Mouse (Mus musculus): ENCODE data around the gene Arvcf. TPM values are rescaled to one million over a fixed set of nuclear protein-coding genes. Genes with fewer than 3 reads are reported as not detected.
A peak's percentile ranks its signal among the peaks of the same experiment; 100 is the strongest.

Gene Arvcf
- polyA plus RNA-seq, 2 experiments, result 6.4 to 7.4 TPM

DNA sequence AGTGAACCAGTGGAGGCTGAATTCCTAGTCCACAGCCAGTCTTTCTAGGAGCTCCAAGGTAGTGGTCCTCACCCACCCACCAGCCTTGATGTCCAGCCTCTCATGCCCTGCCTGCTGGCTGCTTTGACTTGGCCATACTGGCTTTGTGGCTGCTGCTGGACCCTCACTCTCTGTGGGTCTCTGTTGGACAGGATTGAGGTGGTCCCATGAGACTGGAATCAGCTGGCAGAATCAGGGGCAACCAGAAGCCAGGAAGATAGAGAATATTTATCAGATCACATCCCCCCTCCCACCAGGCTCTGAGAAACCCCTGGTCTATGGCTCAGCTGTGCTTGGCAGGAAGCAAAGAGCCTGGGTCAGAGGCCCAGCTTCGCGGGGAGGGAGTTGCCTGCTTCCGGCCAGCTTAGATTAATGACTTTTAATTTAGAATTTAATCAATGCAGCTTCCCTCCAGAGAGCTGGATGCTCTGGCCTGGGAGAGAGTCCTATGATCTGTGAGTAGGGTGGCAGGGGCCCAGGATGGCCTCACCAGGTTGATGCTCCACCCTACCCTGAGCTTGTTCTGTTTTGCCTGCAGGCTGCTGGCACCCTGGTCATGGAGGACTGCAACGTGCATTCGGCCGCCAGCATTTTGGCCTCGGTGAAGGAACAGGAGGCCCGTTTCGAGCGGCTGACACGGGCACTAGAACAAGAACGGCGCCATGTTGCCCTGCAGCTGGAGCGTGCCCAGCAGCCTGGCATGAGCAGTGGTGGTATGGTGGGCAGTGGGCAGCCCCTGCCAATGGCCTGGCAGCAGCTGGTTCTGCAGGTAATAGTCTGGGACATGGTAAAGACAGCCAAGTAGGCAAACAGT lies 40.8 kb downstream of the Arvcf start:
- Histone ChIP-seq H3K36me3 (replicated peaks; ENCODE audit: control insufficient read depth, insufficient read depth, low read depth) (no peaks in the 10 kb centered on the region), H3K27me3 (ENCODE audit: control insufficient read depth, insufficient read depth, low read length) (no peaks in the 10 kb centered on the region), H3K9ac (replicated peaks) (peak overlapping the region; percentile 31; the same call in 1 of the 2 replicates), H3K27ac (peak overlapping the region; percentile 66), H3K9me3 (ENCODE audit: control insufficient read depth, low read length) (no peaks in the 10 kb centered on the region), H3K4me1 (replicated peaks; ENCODE audit: control insufficient read depth in 2 of 2, insufficient read depth in 2 of 2, low read length in 1 of 2) (peaks cover 47 to 58% of the 10 kb centered on the region in 2 experiments), H3K4me2 (ENCODE audit: low read depth) (no peak overlapping the region; the same call in 1 of the 2 replicates), H3K4me3 (ENCODE audit: insufficient read depth in 1 of 2, low read depth in 2 of 2, low read length in 2 of 2) (no peak overlapping the region)
- no peak for ATAC-seq (ENCODE audit: insufficient read depth)
- no peak for DNase-seq (ENCODE audit: low read depth in 3 of 3, low spot score in 3 of 3)
- WGBS (ENCODE audit: insufficient replicate concordance), result 70% methylated on average over 14 of the region's 14 CpGs
- TF ChIP-seq CTCF (IDR thresholded peaks at IDR 0.05; ENCODE audit: low read depth), result no peak
- no peak for TF ChIP-seq EP300 (IDR thresholded peaks at IDR 0.05; ENCODE audit: low read depth)

DNA sequence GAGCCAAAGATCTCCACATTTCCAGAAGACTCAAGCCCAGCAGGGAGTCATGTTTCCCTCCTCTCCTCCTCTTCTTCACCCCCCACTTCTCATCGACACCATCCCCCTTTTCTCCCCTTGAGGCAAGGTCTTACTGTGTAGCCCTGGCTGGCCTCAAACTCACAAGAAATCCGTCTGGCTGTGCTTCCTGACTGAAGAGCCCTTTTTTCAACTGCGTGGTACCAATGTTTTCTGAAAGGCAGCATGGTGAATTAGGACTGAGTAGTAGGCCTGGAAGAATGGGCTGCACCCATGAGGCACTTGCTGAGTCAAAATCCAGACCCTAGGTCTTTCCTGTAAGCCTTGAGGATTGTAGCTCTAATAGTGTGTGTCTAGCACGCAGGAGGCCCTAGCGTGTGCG lies 42.4 kb downstream of the Arvcf start:
- ATAC-seq (ENCODE audit: insufficient read depth), result no peak
- Histone ChIP-seq H3K4me2 (ENCODE audit: low read depth) (no peak overlapping the region), H3K27ac (no peak overlapping the region), H3K9ac (replicated peaks) (no peak overlapping the region), H3K36me3 (replicated peaks; ENCODE audit: control insufficient read depth, insufficient read depth, low read depth) (no peaks in the 10 kb centered on the region), H3K9me3 (ENCODE audit: control insufficient read depth, low read length) (no peaks in the 10 kb centered on the region), H3K4me1 (replicated peaks; ENCODE audit: control insufficient read depth in 2 of 2, insufficient read depth in 2 of 2, low read length in 1 of 2) (peaks cover 51 to 63% of the 10 kb centered on the region in 2 experiments), H3K27me3 (ENCODE audit: control insufficient read depth, insufficient read depth, low read length) (no peaks in the 10 kb centered on the region), H3K4me3 (ENCODE audit: insufficient read depth in 1 of 2, low read depth in 2 of 2, low read length in 2 of 2) (no peak overlapping the region)
- TF ChIP-seq CTCF (IDR thresholded peaks at IDR 0.05; ENCODE audit: low read depth) (no peak), EP300 (IDR thresholded peaks at IDR 0.05; ENCODE audit: low read depth) (no peak)
- DNase-seq (ENCODE audit: low read depth in 3 of 3, low spot score in 3 of 3), result no peak
- 63% methylated on average over 6 of the region's 6 CpGs for WGBS (ENCODE audit: insufficient replicate concordance)

DNA sequence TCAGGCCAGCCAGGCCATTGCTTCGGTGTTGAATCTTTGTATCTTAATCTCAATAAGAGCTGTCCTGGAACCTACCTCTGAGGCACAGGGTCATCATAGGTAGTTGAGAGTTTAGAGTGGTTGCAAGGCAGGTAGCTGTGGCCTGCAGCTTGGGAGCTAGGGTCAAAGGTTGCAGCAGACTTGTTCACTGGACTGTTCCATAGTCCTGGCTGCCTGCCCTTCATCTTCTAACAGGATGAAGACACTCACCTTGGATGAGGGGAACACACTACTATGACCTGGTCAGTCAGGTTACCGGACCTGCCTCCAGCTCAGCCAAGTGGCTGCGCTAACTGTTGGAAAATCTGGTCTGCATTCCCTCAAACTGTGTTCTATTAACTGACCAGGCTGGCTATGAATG lies 43.1 kb downstream of the Arvcf start:
- Histone ChIP-seq H3K27ac (no peak overlapping the region), H3K9me3 (ENCODE audit: control insufficient read depth, low read length) (no peaks in the 10 kb centered on the region), H3K27me3 (ENCODE audit: control insufficient read depth, insufficient read depth, low read length) (no peaks in the 10 kb centered on the region), H3K4me2 (ENCODE audit: low read depth) (no peak overlapping the region), H3K4me1 (replicated peaks; ENCODE audit: control insufficient read depth in 2 of 2, insufficient read depth in 2 of 2, low read length in 1 of 2) (peaks cover 51 to 63% of the 10 kb centered on the region in 2 experiments), H3K4me3 (ENCODE audit: insufficient read depth in 1 of 2, low read depth in 2 of 2, low read length in 2 of 2) (no peak overlapping the region), H3K9ac (replicated peaks) (no peak overlapping the region), H3K36me3 (replicated peaks; ENCODE audit: control insufficient read depth, insufficient read depth, low read depth) (no peaks in the 10 kb centered on the region)
- 89% methylated on average over 3 of the region's 3 CpGs for WGBS (ENCODE audit: insufficient replicate concordance)
- no peak for ATAC-seq (ENCODE audit: insufficient read depth)
- no peak for TF ChIP-seq EP300 (IDR thresholded peaks at IDR 0.05; ENCODE audit: low read depth)
- TF ChIP-seq CTCF (IDR thresholded peaks at IDR 0.05; ENCODE audit: low read depth), result no peak
- no peak for DNase-seq (ENCODE audit: low read depth in 3 of 3, low spot score in 3 of 3)

DNA sequence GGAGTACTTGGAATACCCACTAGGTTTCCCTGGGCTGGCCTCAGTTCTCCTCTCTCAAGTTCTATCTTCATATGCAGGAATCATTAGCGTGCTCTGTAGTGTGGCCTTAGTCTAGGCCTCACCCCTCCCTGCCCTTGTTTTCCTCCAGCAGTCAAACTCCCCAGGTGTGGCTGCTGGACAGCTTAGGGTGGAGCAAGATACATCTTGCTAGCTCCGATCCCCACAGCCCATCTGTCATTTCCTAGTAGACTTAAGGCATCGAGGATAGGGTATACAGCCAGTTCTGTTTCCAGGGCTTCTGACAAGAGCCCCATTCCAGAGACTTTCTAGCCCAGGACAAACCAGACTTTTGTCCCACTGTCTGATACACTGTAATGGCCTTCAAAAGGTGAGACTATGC lies 43.7 kb downstream of the Arvcf start:
- no peak overlapping the region for H3K4me2 ChIP-seq (ENCODE audit: low read depth)
- no peaks in the 10 kb centered on the region for H3K27me3 ChIP-seq (ENCODE audit: control insufficient read depth, insufficient read depth, low read length)
- no peak overlapping the region for H3K27ac ChIP-seq
- H3K4me1 ChIP-seq (replicated peaks; ENCODE audit: control insufficient read depth in 2 of 2, insufficient read depth in 2 of 2, low read length in 1 of 2), result peaks cover 47 to 58% of the 10 kb centered on the region in 2 experiments
- no peak for TF ChIP-seq CTCF (IDR thresholded peaks at IDR 0.05; ENCODE audit: low read depth)
- TF ChIP-seq EP300 (IDR thresholded peaks at IDR 0.05; ENCODE audit: low read depth), result no peak
- no peaks in the 10 kb centered on the region for H3K9me3 ChIP-seq (ENCODE audit: control insufficient read depth, low read length)
- H3K4me3 ChIP-seq (ENCODE audit: insufficient read depth in 1 of 2, low read depth in 2 of 2, low read length in 2 of 2), result no peak overlapping the region
- ATAC-seq (ENCODE audit: insufficient read depth) (no peak), DNase-seq (ENCODE audit: low read depth in 3 of 3, low spot score in 3 of 3) (no peak)
- 65% methylated on average over 3 of the region's 3 CpGs for WGBS (ENCODE audit: insufficient replicate concordance)
- no peaks in the 10 kb centered on the region for H3K36me3 ChIP-seq (replicated peaks; ENCODE audit: control insufficient read depth, insufficient read depth, low read depth)
- H3K9ac ChIP-seq (replicated peaks), result no peak overlapping the region
